ENCODE assay signal across 10 mouse cellular contexts in the genomic region with DNA sequence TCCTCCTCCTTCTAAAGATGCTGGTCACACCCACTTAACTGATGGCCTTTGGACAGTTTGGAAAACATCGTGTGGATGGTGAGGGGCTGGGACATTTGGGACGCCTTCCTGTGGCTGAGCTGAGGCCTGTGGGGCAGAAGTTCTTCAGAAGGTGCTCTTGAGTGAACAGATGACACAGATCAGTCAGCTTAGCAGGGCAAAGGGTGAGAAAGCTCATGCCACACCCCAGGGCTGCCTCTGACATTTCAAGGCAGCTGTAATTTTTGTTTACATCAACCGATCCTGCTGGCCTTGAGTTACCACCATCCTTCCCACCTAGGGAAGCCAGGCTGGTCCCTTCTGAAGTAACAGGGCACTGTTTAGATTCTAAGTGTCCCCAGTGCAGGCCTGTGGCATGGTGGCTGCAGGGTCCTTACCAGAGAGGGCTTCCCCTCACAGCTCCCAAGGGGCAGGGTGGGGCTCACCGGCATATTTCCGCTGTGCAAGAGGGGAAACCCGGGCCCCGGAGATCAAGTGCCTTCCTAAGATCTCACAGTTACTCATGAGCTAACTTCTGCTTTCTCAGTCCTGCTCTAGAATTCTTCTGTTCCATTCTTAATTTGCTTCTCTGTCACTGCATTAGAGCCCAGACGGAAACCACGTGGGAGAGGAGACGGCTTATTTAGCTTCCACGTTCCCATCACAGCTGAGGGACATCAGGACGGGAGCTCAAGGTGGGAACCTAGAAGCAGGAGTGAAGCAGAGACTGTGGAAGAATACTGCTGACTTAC. TPM values are rescaled to one million over a fixed set of nuclear protein-coding genes. Genes with fewer than 3 reads are reported as not detected.
DNase-seq lines count a peak whose midpoint lies in the region; ATAC-seq lines count a peak whose summit lies in the region.
"Had no signal": no experiment of that assay in that cellular context is flagged by ENCODE, and none has a peak within 500 bp of the region (broad histone marks: within the 10 kb centered on the region; RNA-seq: fewer than 3 reads in every experiment).

No protein-coding gene starts in this region.

- ATAC-seq in limb, embryonic 15.5 days (ENCODE audit: insufficient number of reproducible peaks, low FRiP score, low TSS enrichment, low read depth): no peak
- no peak for ATAC-seq in forebrain, embryonic 11.5 days (replicated peaks; ENCODE audit: low FRiP score)

- no peak overlapping the region for H3K4me3 ChIP-seq in limb, embryonic 15.5 days
- no peak overlapping the region for H3K4me3 ChIP-seq in forebrain, embryonic 11.5 days (ENCODE audit: low read depth, low read length)

- H3K36me3 ChIP-seq in limb, embryonic 15.5 days: no peaks in the 10 kb centered on the region
- H3K36me3 ChIP-seq in forebrain, embryonic 11.5 days (ENCODE audit: control insufficient read depth, insufficient read depth, low read length): no peaks in the 10 kb centered on the region

- no peak overlapping the region for H3K4me2 ChIP-seq in limb, embryonic 15.5 days
- no peak overlapping the region for H3K4me2 ChIP-seq in forebrain, embryonic 11.5 days (ENCODE audit: low read depth, low read length, severe bottlenecking)

- 0 out of 2 replicates have a peak overlapping the region, but pooled peaks have one; percentile 1 for H3K27ac ChIP-seq in limb, embryonic 15.5 days
- H3K27ac ChIP-seq in forebrain, embryonic 11.5 days (ENCODE audit: low read depth, low read length): no peak overlapping the region

- 43% methylated on average over 12 of the region's 12 CpGs for WGBS in limb, embryonic 15.5 days
- WGBS in forebrain, embryonic 11.5 days: 84% methylated on average over 12 of the region's 12 CpGs

- intact Hi-C loops in gastrocnemius, postnatal 36 days (cut with DNase I): no loop called here

- H3K9ac ChIP-seq in limb, embryonic 15.5 days: no peak overlapping the region
- H3K9ac ChIP-seq in forebrain, embryonic 11.5 days (ENCODE audit: low read length): no peak overlapping the region

- H3K4me1 ChIP-seq in limb, embryonic 15.5 days: peaks cover 26% of the 10 kb centered on the region
- H3K4me1 ChIP-seq in forebrain, embryonic 11.5 days (replicated peaks; ENCODE audit: control insufficient read depth, insufficient read depth, low read length): peaks cover 10% of the 10 kb centered on the region; the same call in 1 of the 2 replicates

- DNase-seq in gastrocnemius, postnatal 10 days: peak; percentile 29
- DNase-seq in gastrocnemius, postnatal 36 days: no peak
- DNase-seq in T-cell, adult 2 months (ENCODE audit: low spot score): peak; percentile 87
- DNase-seq in skeletal muscle tissue, adult 2 months (ENCODE audit: low read depth, low spot score): peak; percentile 26
- DNase-seq in forebrain, embryonic 11.5 days (ENCODE audit: low spot score): no peak
- no peak for DNase-seq in layer of hippocampus, adult 8-10 months (ENCODE audit: low spot score in 2 of 2)
- no peak for DNase-seq in layer of hippocampus, adult 9-10 months (ENCODE audit: low spot score)

- H3K27me3 ChIP-seq in limb, embryonic 15.5 days: no peaks in the 10 kb centered on the region
- no peaks in the 10 kb centered on the region for H3K27me3 ChIP-seq in forebrain, embryonic 11.5 days (ENCODE audit: control insufficient read depth, insufficient read depth, low read length)

- no peaks in the 10 kb centered on the region for H3K9me3 ChIP-seq in limb, embryonic 15.5 days
- no peaks in the 10 kb centered on the region for H3K9me3 ChIP-seq in forebrain, embryonic 11.5 days (ENCODE audit: control insufficient read depth, low read length)

RNA-seq across cellular contexts. Expression of gene Traf3, which starts 6.3 kb away (rescaled TPM):
- total RNA-seq in gastrocnemius, postnatal 10 days (2021): 10 to 100 TPM; 20.6 to 26.6 TPM
- 10 to 100 TPM; 10.1 to 10.7 TPM for total RNA-seq in gastrocnemius, postnatal 36 days (2021)
- 9.0 and 11.5 TPM in 2 replicates for polyA plus RNA-seq in limb, embryonic 15.5 days (2015; fragmentation: Nextera tagmentation; extraction: Ambion mirVana)
- polyA plus RNA-seq in forebrain, embryonic 11.5 days (2014; fragmentation: Nextera tagmentation; extraction: Ambion mirVana): 19.4 and 22.9 TPM in 2 replicates
- total RNA-seq in layer of hippocampus, adult 8-10 months (2022): 10 to 100 TPM; 48.0 to 54.3 (median 53.3) TPM

RNA-seq across cellular contexts. Expression of gene 4930595D18Rik, which starts 24.4 kb away (rescaled TPM):
- total RNA-seq in gastrocnemius, postnatal 10 days (2021): under 1 TPM; 0.31 to 0.45 TPM
- total RNA-seq in gastrocnemius, postnatal 36 days (2021): not detected
- polyA plus RNA-seq in limb, embryonic 15.5 days (2015; fragmentation: Nextera tagmentation; extraction: Ambion mirVana): not detected in 2 replicates
- polyA plus RNA-seq in forebrain, embryonic 11.5 days (2014; fragmentation: Nextera tagmentation; extraction: Ambion mirVana): not detected in 2 replicates
- not detected for total RNA-seq in layer of hippocampus, adult 8-10 months (2022)
- total RNA-seq: ES-E14 had no signal
- polyA plus RNA-seq: heart, embryonic 14.5 days had no signal

Comparison
In these comparisons a context has a peak if more than half of its experiments do, and no peak if none do; other contexts are left out.
1. DNase-seq: peak in gastrocnemius, postnatal 10 days (single experiment), T-cell, adult 2 months (single experiment) and skeletal muscle tissue, adult 2 months (single experiment); none in gastrocnemius, postnatal 36 days (0 of 2), forebrain, embryonic 11.5 days (single experiment), layer of hippocampus, adult 8-10 months (0 of 2) and layer of hippocampus, adult 9-10 months (single experiment).